Mouse (Mus musculus) hindbrain, postnatal 0 days (tissue): ENCODE results near the gene Thrb. TPM values are rescaled to one million over a fixed set of nuclear protein-coding genes. Genes with fewer than 3 reads are reported as not detected.
"Not testable (repeated sequence)": the region's sequence is repeated elsewhere in the genome, so short reads cannot be mapped to it uniquely, and the experiment has no call there.

Experiments
- ATAC-seq: fragments of 200-750 bp; cut with Nextera tagmentation; 2 replicates; pipeline ENCODE4 v1.8.0; 2017; ENCODE audit warnings: mild to moderate bottlenecking, moderate TSS enrichment, moderate library complexity
- DNase-seq: peaks from one replicate; pipeline ENCODE4 v3.0.0-alpha.2; 2015; ENCODE audit warnings: low spot score
- H3K27ac ChIP-seq: fragments of 300-500 bp; sonication (generic); 2 replicates; pipeline ENCODE4 v1.5.1; 2014; ENCODE audit warnings: mild to moderate bottlenecking
- H3K27me3 ChIP-seq: fragments of 300-500 bp; sonication (generic); 2 replicates; pipeline ENCODE4 v1.6.1; 2014; ENCODE audit warnings: low read length, mixed read lengths; ENCODE audit not compliant: insufficient read depth
- H3K36me3 ChIP-seq: fragments of 300-500 bp; sonication (generic); 2 replicates; pipeline ENCODE4 v1.6.1; 2014; ENCODE audit warnings: low read length, mixed read lengths; ENCODE audit not compliant: insufficient read depth
- H3K4me1 ChIP-seq: fragments of 300-500 bp; sonication (generic); 2 replicates; pipeline ENCODE4 v1.6.1; 2014; ENCODE audit warnings: antibody characterized with exemption, low read length, mixed read lengths; ENCODE audit not compliant: insufficient read depth
- H3K4me2 ChIP-seq: fragments of 300-500 bp; sonication (generic); 2 replicates; pipeline ENCODE4 v1.6.1; 2014; ENCODE audit warnings: low read depth, mild to moderate bottlenecking, low read length, moderate library complexity, mixed read lengths
- H3K4me3 ChIP-seq: fragments of 300-500 bp; sonication (generic); 2 replicates; pipeline ENCODE4 v1.5.1; 2014; ENCODE audit warnings: low read length
- H3K9ac ChIP-seq: fragments of 300-500 bp; sonication (generic); replicated peaks from 2 replicates; pipeline ENCODE4 v1.6.1; 2014; ENCODE audit warnings: mild to moderate bottlenecking, low read length, moderate library complexity, mixed read lengths
- H3K9me3 ChIP-seq: fragments of 300-500 bp; sonication (generic); 2 replicates; pipeline ENCODE4 v1.6.1; 2016; ENCODE audit warnings: low read length, mixed read lengths
- CTCF ChIP-seq: IDR thresholded peaks from 2 replicates; pipeline ENCODE4 v1.5.1; 2016; ENCODE audit warnings: antibody characterized with exemption, control low read depth, low read depth
- WGBS: fragments of 180-500 bp; shearing (Covaris S2); extraction: QIAGEN DNeasy Blood & Tissue Kit; methylation state at CpG from one replicate; pipeline ENCODE4 v1.1.7; 2014; 5-methylcytosine and 5-hydroxymethylcytosine counted together
- polyA plus RNA-seq: library from polyadenylated mRNA; unstranded; fragments of >200 nt; fragmentation: Nextera tagmentation; extraction: Ambion mirVana; gene quantifications from 2 replicates; pipeline ENCODE4 v1.2.1, GENCODE M21; 2015
- total RNA-seq: library from RNA; depleted of rRNA; stranded (reverse); fragments of >200 nt; gene quantifications from 2 replicates; pipeline ENCODE4 v1.2.3, GENCODE M21; 2014

Gene Thrb
- total and polyA plus RNA-seq, 2 experiments from 2014 or later = 2.8 to 5.3 TPM

DNA sequence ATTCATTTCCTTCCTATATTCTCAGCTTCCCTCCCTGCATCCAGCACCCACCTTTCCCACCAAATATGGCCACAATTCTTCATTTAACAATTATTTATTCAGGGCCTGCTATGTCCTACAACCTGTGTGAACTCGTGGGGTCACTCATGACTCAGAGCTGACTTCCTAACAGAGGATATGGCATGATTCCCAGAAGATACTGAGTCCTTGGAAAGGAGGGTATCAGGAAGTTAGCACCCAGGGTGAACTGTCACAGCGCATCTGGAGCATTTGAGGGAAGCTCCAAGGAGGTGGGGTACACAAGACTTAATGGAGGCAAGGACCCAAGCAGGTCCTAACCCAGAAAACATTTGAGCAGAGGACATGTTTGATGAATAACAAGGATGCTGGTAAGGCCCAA lies 256.6 kb downstream of the Thrb start:
- TF ChIP-seq CTCF = no peak
- H3K27ac ChIP-seq = no peak overlapping the region
- no peak overlapping the region for H3K9ac ChIP-seq
- H3K36me3 ChIP-seq = no peaks in the 10 kb centered on the region
- WGBS = 74% methylated on average over 2 of the region's 2 CpGs
- no peak overlapping the region for H3K4me2 ChIP-seq
- no peak for DNase-seq
- H3K4me1 ChIP-seq = no peaks in the 10 kb centered on the region
- no peak overlapping the region for H3K4me3 ChIP-seq
- no peaks in the 10 kb centered on the region for H3K9me3 ChIP-seq
- H3K27me3 ChIP-seq = no peaks in the 10 kb centered on the region
- no peak for ATAC-seq

- WGBS = 65% methylated on average over 3 of the region's 3 CpGs
- no peaks in the 10 kb centered on the region for H3K4me1 ChIP-seq
- H3K27ac ChIP-seq = no peak overlapping the region
- ATAC-seq = peak; percentile 67; the same call in 1 of the 2 replicates
- no peak overlapping the region for H3K9ac ChIP-seq
- DNase-seq = no peak
- no peaks in the 10 kb centered on the region for H3K27me3 ChIP-seq
- H3K4me2 ChIP-seq = no peak overlapping the region
- H3K36me3 ChIP-seq = no peaks in the 10 kb centered on the region
- TF ChIP-seq CTCF = no peak
- H3K4me3 ChIP-seq = no peak overlapping the region
- H3K9me3 ChIP-seq = no peaks in the 10 kb centered on the region
Measured at GRCm38 (mm10) chr14:17917124-17917763, 257.2 kb downstream of the Thrb start.

GRCm38 (mm10) chr14:17917899-17918298 lies 257.8 kb downstream of the Thrb start:
- Histone ChIP-seq H3K4me2 (no peak overlapping the region), H3K36me3 (no peaks in the 10 kb centered on the region), H3K27ac (no peak overlapping the region), H3K4me3 (no peak overlapping the region), H3K9me3 (no peaks in the 10 kb centered on the region), H3K27me3 (no peaks in the 10 kb centered on the region), H3K9ac (no peak overlapping the region), H3K4me1 (no peaks in the 10 kb centered on the region)
- 21% methylated on average over 3 of the region's 3 CpGs for WGBS
- ATAC-seq (peak; percentile 40), DNase-seq (no peak)
- no peak for TF ChIP-seq CTCF

DNA sequence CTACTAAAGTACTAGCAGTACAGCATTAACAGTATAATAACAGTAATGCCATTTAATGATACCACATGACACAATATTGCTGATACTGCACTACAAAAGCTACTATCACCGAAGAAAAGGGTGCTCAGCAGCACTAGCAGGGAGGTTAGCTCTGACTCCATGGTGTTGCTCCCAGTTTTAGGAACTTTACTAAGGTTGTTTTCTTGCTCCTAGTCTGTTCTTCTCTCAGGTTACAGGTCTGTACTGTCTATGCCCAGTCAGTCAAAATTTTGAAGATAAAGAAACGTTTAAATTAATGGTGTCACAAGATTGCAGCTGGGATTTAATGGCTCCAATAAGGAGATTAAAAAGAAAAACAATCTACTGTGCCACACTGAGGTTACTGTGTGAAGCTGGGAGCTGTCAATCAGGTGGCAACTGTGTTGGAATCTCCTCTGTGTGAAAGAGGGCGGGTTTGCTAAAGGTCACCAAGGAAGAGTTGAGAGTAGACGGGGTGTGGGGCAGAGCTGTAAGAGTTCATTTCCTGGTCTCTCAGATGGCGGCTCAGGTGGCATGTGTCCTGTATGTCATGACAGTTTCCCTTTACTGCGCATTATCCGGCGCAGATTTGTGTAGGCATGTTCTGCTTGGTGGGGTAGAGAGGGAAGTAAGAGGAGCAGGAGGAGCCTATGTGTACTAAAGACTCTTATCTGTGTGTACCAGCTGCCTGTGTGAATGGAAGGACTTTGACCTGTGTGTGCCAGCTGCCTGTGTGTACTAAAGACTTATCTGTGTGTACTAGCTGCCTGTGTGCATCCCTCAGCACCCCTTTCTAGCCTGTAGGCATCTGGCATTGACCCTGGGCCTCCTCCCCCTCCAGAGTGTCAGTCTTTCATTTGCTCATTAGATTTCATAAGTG lies 263.0 kb downstream of the Thrb start:
- no peaks in the 10 kb centered on the region for H3K36me3 ChIP-seq
- H3K4me1 ChIP-seq = no peaks in the 10 kb centered on the region
- no peak overlapping the region for H3K4me2 ChIP-seq
- no peaks in the 10 kb centered on the region for H3K9me3 ChIP-seq
- H3K27me3 ChIP-seq = no peaks in the 10 kb centered on the region
- ATAC-seq = peak; percentile 38; the same call in 1 of the 2 replicates
- no peak overlapping the region for H3K9ac ChIP-seq
- DNase-seq = no peak
- WGBS = 71% methylated on average over 8 of the region's 8 CpGs
- TF ChIP-seq CTCF = no peak
- no peak overlapping the region for H3K4me3 ChIP-seq
- H3K27ac ChIP-seq = no peak overlapping the region

DNA sequence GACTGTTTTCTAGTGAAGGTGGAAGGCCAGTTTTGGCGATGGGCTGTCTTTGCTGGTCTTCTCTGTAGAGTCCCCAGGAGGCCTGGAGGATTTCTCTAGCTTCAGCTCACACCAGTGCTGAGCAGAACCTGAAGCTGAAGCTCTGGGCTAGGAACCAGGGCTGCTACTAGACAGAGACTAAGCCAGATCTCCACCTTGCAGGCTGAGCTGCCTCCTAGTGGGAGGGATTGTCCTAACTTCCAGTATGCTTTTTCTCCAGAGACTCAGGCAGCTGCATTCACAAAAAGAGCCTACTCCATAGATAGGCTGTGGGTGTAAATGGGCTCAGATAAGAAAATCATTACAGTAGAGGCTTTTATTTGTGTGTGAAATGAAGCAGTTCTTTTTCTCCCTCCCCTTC lies 267.4 kb downstream of the Thrb start:
- Histone ChIP-seq H3K27me3 (no peaks in the 10 kb centered on the region), H3K36me3 (no peaks in the 10 kb centered on the region), H3K4me3 (no peak overlapping the region), H3K4me2 (no peak overlapping the region), H3K9me3 (no peaks in the 10 kb centered on the region), H3K27ac (no peak overlapping the region), H3K9ac (no peak overlapping the region), H3K4me1 (no peaks in the 10 kb centered on the region)
- peak; percentile 55 for DNase-seq
- peak; percentile 67 for TF ChIP-seq CTCF
- 50% methylated on average over 1 of the region's 1 CpGs for WGBS
- no peak for ATAC-seq

- H3K27ac ChIP-seq = no peak overlapping the region
- ATAC-seq (no peak), DNase-seq (no peak)
- H3K4me1 ChIP-seq = no peaks in the 10 kb centered on the region
- no peak overlapping the region for H3K4me2 ChIP-seq
- H3K9me3 ChIP-seq = no peaks in the 10 kb centered on the region
- no peak overlapping the region for H3K9ac ChIP-seq
- H3K27me3 ChIP-seq = no peaks in the 10 kb centered on the region
- 76% methylated on average over 5 of the region's 5 CpGs for WGBS
- no peak overlapping the region for H3K4me3 ChIP-seq
- no peaks in the 10 kb centered on the region for H3K36me3 ChIP-seq
- TF ChIP-seq CTCF = 0 out of 2 replicates have a peak, but pooled peaks have one; percentile 8
Measured at GRCm38 (mm10) chr14:17929585-17929984, 269.5 kb downstream of the Thrb start.

DNA sequence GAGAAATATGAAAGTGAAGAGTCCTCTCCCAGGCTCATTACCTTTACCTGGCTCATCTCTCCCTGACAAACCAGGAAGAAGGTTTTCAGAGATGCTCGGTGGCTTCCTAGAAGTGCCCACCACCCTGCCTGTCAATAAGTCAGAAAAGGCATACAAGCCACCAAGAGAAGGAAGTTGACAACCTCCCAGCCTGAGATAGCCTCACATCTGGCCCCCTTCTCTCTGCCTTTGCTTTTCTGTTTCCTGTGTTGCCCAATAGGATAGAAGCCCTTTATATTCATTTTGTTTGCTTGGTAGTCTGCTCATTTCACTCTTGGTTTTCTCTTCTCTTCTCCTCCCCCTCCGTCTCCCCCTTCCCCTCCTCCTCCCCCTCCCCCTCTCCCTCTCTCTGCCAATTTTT lies 273.4 kb downstream of the Thrb start:
- no peak overlapping the region for H3K4me2 ChIP-seq
- ATAC-seq (no peak), DNase-seq (no peak)
- no peaks in the 10 kb centered on the region for H3K4me1 ChIP-seq
- H3K27me3 ChIP-seq = no peaks in the 10 kb centered on the region
- no peaks in the 10 kb centered on the region for H3K36me3 ChIP-seq
- H3K4me3 ChIP-seq = no peak overlapping the region
- no peak overlapping the region for H3K27ac ChIP-seq
- 71% methylated on average over 2 of the region's 2 CpGs for WGBS
- H3K9ac ChIP-seq = no peak overlapping the region
- no peak for TF ChIP-seq CTCF
- H3K9me3 ChIP-seq = no peaks in the 10 kb centered on the region

DNA sequence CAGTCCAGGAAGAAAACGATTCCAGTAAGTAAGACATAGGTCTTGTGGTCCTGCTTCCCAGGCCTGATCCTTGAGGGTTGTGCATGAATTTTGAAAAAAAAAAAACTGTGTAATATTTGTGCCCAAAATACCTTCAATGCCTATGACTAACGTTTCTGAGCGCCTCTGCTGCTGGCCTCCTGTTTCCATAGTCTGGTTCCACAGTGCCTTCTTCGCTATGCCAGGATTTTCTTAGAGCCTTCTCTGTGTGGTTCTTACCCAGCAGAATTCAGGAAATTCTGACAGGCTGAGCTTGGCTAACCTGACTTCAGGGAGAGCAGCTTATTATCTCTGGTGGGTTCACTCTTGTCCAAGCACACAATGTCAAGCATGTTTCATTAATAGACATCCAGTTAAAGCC lies 274.7 kb downstream of the Thrb start:
- DNase-seq, H3K36me3 ChIP-seq, H3K27me3 ChIP-seq, H3K4me3 ChIP-seq, ATAC-seq, H3K4me2 ChIP-seq, H3K27ac ChIP-seq, H3K9ac ChIP-seq, H3K4me1 ChIP-seq, H3K9me3 ChIP-seq: not testable (repeated sequence)
- WGBS = 79% methylated on average over 4 of the region's 4 CpGs
